Comparison of ENCODE assay signal across 1 mouse cellular context in genomic region chr7:5060239-5060731, GRCm38 (mm10).
TF ChIP-seq lines count a peak whose summit lies in the region.

No protein-coding gene starts in this region.

TF ChIP-seq in C2C12, 6 proteins besides CTCF, POLR2A, EP300 and RAD21 (continued from another document):
- TF ChIP-seq MAX (IDR thresholded peaks at IDR 0.05), result peak; percentile 64
- TF ChIP-seq USF1 (IDR thresholded peaks at IDR 0.05; ENCODE audit: low read depth), result no peak
- TF ChIP-seq CEBPB (IDR thresholded peaks at IDR 0.05; ENCODE audit: low read depth), result no peak
- TF ChIP-seq MYOD1 (IDR thresholded peaks at IDR 0.05; ENCODE audit: control insufficient read depth, insufficient read length, low read depth), result no peak
